Mouse (Mus musculus) spleen, adult 2 months (tissue): ENCODE results near the gene Prodh2. TPM values are rescaled to one million over a fixed set of nuclear protein-coding genes. Genes with fewer than 3 reads are reported as not detected.
A peak's percentile ranks its signal among the peaks of the same experiment; 100 is the strongest.

Experiments
- DNase-seq, 2 experiments: peaks; one replicate each; pipeline versions ENCODE4 v3.0.0 to v3.0.0-alpha.2; 2012 to 2021; ENCODE audit warnings: low spot score in 2 of 2, low read depth in 1 of 2
- H3K27ac ChIP-seq: fragments of 200-500 bp; 2 replicates; pipeline ENCODE4 v1.5.1; 2012; ENCODE audit warnings: low read length, inconsistent platforms; ENCODE audit not compliant: insufficient read depth
- H3K27me3 ChIP-seq: fragments of 200-500 bp; 2 replicates; pipeline ENCODE4 v1.6.1; 2012; ENCODE audit warnings: mild to moderate bottlenecking, moderate library complexity, low read length, inconsistent platforms; ENCODE audit not compliant: control insufficient read depth, insufficient read depth
- H3K36me3 ChIP-seq: fragments of 200-500 bp; 2 replicates; pipeline ENCODE4 v1.6.1; 2012; ENCODE audit warnings: mild to moderate bottlenecking, low read length, inconsistent platforms; ENCODE audit not compliant: control insufficient read depth, insufficient read depth
- H3K4me1 ChIP-seq: fragments of 200-500 bp; 2 replicates; pipeline ENCODE4 v1.6.1; 2011; ENCODE audit warnings: inconsistent platforms; ENCODE audit not compliant: control insufficient read depth, insufficient read depth, insufficient read length
- H3K4me3 ChIP-seq: fragments of 200-500 bp; 2 replicates; pipeline ENCODE4 v1.5.1; 2011; ENCODE audit warnings: mild to moderate bottlenecking, inconsistent platforms; ENCODE audit not compliant: insufficient read depth, insufficient read length; ENCODE audit errors: extremely low read depth
- CTCF ChIP-seq: fragments of 200-500 bp; IDR thresholded peaks from 2 replicates; pipeline ENCODE4 v1.5.1; 2011; ENCODE audit warnings: mild to moderate bottlenecking, inconsistent platforms; ENCODE audit not compliant: insufficient read depth, insufficient read length, insufficient replicate concordance; ENCODE audit errors: extremely low read depth
- POLR2A ChIP-seq: fragments of 200-500 bp; IDR thresholded peaks from 2 replicates; pipeline ENCODE4 v1.6.1; 2011; ENCODE audit warnings: low read depth, low read length, inconsistent platforms
- WGBS: fragments of 180-500 bp; shearing (Covaris S2); methylation state at CpG from one replicate; pipeline ENCODE4 v1.1.7; 2018; 5-methylcytosine and 5-hydroxymethylcytosine counted together
- polyA plus RNA-seq: library from polyadenylated mRNA; depleted of rRNA; stranded (reverse); fragments of >200 nt; gene quantifications from 2 replicates; pipeline ENCODE4 v1.2.3, GENCODE M21; 2012; rRNA removed

Prodh2 gene
- polyA plus RNA-seq, 1 experiment = 0.04 TPM

- 95% methylated on average over 18 of the region's 18 CpGs for WGBS
- Histone ChIP-seq H3K36me3 (peaks cover 19% of the 10 kb centered on the region), H3K27me3 (no peaks in the 10 kb centered on the region), H3K27ac (no peak overlapping the region), H3K4me3 (no peak overlapping the region), H3K4me1 (peaks cover 9% of the 10 kb centered on the region)
- DNase-seq = no peak
- TF ChIP-seq POLR2A = no peak
- TF ChIP-seq CTCF = no peak
Measured at GRCm38 (mm10) chr7:30556894-30557536, 63.6 kb downstream of the Prodh2 start.

- Histone ChIP-seq H3K27me3 (no peaks in the 10 kb centered on the region), H3K36me3 (peaks cover 19% of the 10 kb centered on the region), H3K4me1 (peaks cover 9% of the 10 kb centered on the region), H3K4me3 (no peak overlapping the region), H3K27ac (no peak overlapping the region)
- 93% methylated on average over 13 of the region's 13 CpGs for WGBS
- DNase-seq = no peak
- TF ChIP-seq CTCF (no peak), POLR2A (no peak)
Measured at GRCm38 (mm10) chr7:30557901-30558514, 64.6 kb downstream of the Prodh2 start.

- peak overlapping the region; percentile 74; the same call in 1 of the 2 replicates for H3K27ac ChIP-seq
- no peaks in the 10 kb centered on the region for H3K27me3 ChIP-seq
- WGBS = 6% methylated on average over 12 of the region's 12 CpGs
- H3K36me3 ChIP-seq = peaks cover 19% of the 10 kb centered on the region
- TF ChIP-seq POLR2A (no peak), CTCF (no peak)
- H3K4me3 ChIP-seq = peak overlapping the region; percentile 81
- no peak for DNase-seq
- peaks cover 4% of the 10 kb centered on the region; the same call in 1 of the 2 replicates for H3K4me1 ChIP-seq
Measured at GRCm38 (mm10) chr7:30558656-30559442, 65.4 kb downstream of the Prodh2 start.

- Histone ChIP-seq H3K4me1 (peaks cover 6% of the 10 kb centered on the region; the same call in 1 of the 2 replicates), H3K27ac (peak within 1 kb of the TSS; percentile 74), H3K27me3 (no peaks in the 10 kb centered on the region), H3K4me3 (peak within 1 kb of the TSS; percentile 81), H3K36me3 (peaks cover 19% of the 10 kb centered on the region)
- under 1% methylated on average over 20 of the region's 20 CpGs for WGBS
- DNase-seq = peak; percentile 86 to 93
- TF ChIP-seq CTCF = no peak
- peak; percentile 79 for TF ChIP-seq POLR2A
Measured at GRCm38 (mm10) chr7:30559443-30559954, 66.1 kb downstream of the Prodh2 start, which contains the start of gene Lin37. Gene Lin37 (minus strand): TSS chr7:30559838.

GRCm38 (mm10) chr7:30560296-30560695 lies 66.9 kb downstream of the Prodh2 start:
- Histone ChIP-seq H3K27me3 (no peaks in the 10 kb centered on the region), H3K36me3 (peaks cover 17% of the 10 kb centered on the region), H3K4me3 (no peak overlapping the region), H3K4me1 (peaks cover 6% of the 10 kb centered on the region; the same call in 1 of the 2 replicates), H3K27ac (no peak overlapping the region)
- DNase-seq = no peak
- TF ChIP-seq POLR2A (no peak), CTCF (no peak)
- 89% methylated on average over 2 of the region's 2 CpGs for WGBS

GRCm38 (mm10) chr7:30562526-30563116 lies 69.2 kb downstream of the Prodh2 start:
- Histone ChIP-seq H3K4me1 (peaks cover 6% of the 10 kb centered on the region; the same call in 1 of the 2 replicates), H3K36me3 (peaks cover 4% of the 10 kb centered on the region; the same call in 1 of the 2 replicates), H3K27me3 (no peaks in the 10 kb centered on the region), H3K4me3 (peak overlapping the region; percentile 79), H3K27ac (peak overlapping the region; percentile 84)
- TF ChIP-seq POLR2A (no peak; the same call in 1 of the 2 replicates), CTCF (no peak)
- no peak for DNase-seq
- WGBS = under 1% methylated on average over 27 of the region's 27 CpGs

Other genes with a start within 250 kb of the Prodh2 start
- 0.14 and 0.18 TPM in 2 replicates for gene Thap8, start 213.5 kb upstream of the Prodh2 start, polyA plus RNA-seq
- 15.7 and 21.5 TPM in 2 replicates for gene Wdr62, start 213.2 kb upstream of the Prodh2 start, polyA plus RNA-seq
- 10.0 and 13.2 TPM in 2 replicates for gene Clip3, start 201.9 kb upstream of the Prodh2 start, polyA plus RNA-seq
- gene Alkbh6, start 184.9 kb upstream of the Prodh2 start, polyA plus RNA-seq = 86.3 and 144 TPM in 2 replicates
- 14.7 and 21.1 TPM in 2 replicates for gene Syne4, start 178.8 kb upstream of the Prodh2 start, polyA plus RNA-seq
- gene E130208F15Rik, start 171.9 kb upstream of the Prodh2 start, polyA plus RNA-seq = 0.58 and 0.89 TPM in 2 replicates
- 13.4 and 25.8 TPM in 2 replicates for gene Sdhaf1, start 169.7 kb upstream of the Prodh2 start, polyA plus RNA-seq
- gene Lrfn3, start 130.8 kb upstream of the Prodh2 start, polyA plus RNA-seq = 2.7 and 3.2 TPM in 2 replicates
- gene Tyrobp, start 79.9 kb upstream of the Prodh2 start, polyA plus RNA-seq = 569 and 738 TPM in 2 replicates
- gene Hcst, start 73.8 kb upstream of the Prodh2 start, polyA plus RNA-seq = 178 and 278 TPM in 2 replicates
- 55.1 and 70.8 TPM in 2 replicates for gene Nfkbid, start 71.9 kb upstream of the Prodh2 start, polyA plus RNA-seq
- gene Aplp1, start 48.1 kb upstream of the Prodh2 start, polyA plus RNA-seq = 1.9 and 2.3 TPM in 2 replicates
- 0.14 and 0.49 TPM in 2 replicates for gene Kirrel2, start 35.9 kb upstream of the Prodh2 start, polyA plus RNA-seq
- gene Nphs1, start 35.3 kb upstream of the Prodh2 start, polyA plus RNA-seq = 1.8 and 2.4 TPM in 2 replicates
- gene Arhgap33, start 41.4 kb downstream of the Prodh2 start, polyA plus RNA-seq = 18.4 and 26.5 TPM in 2 replicates
- gene Hspb6, start 58.6 kb downstream of the Prodh2 start, polyA plus RNA-seq = 10.7 and 12.1 TPM in 2 replicates
- 8.5 and 10.8 TPM in 2 replicates for gene Proser3, start 58.7 kb downstream of the Prodh2 start, polyA plus RNA-seq
- 34.9 and 36.4 TPM in 2 replicates for gene Lin37, start 66.2 kb downstream of the Prodh2 start, polyA plus RNA-seq
- 31.6 and 36.5 TPM in 2 replicates for gene U2af1l4, start 69.7 kb downstream of the Prodh2 start, polyA plus RNA-seq
- gene Gm49396, start 69.7 kb downstream of the Prodh2 start, polyA plus RNA-seq = 3.1 and 4.4 TPM in 2 replicates
- gene Psenen, start 70.0 kb downstream of the Prodh2 start, polyA plus RNA-seq = 85.2 and 86.9 TPM in 2 replicates
- 17.0 and 19.0 TPM in 2 replicates for gene Igflr1, start 71.8 kb downstream of the Prodh2 start, polyA plus RNA-seq
- gene Kmt2b, start 95.1 kb downstream of the Prodh2 start, polyA plus RNA-seq = 59.7 and 71.7 TPM in 2 replicates
- gene Zbtb32, start 105.3 kb downstream of the Prodh2 start, polyA plus RNA-seq = 10.2 and 10.3 TPM in 2 replicates
- 0.88 and 1.2 TPM in 2 replicates for gene Upk1a, start 119.2 kb downstream of the Prodh2 start, polyA plus RNA-seq
- 116 and 120 TPM in 2 replicates for gene Cox6b1, start 132.5 kb downstream of the Prodh2 start, polyA plus RNA-seq
- gene Etv2, start 142.2 kb downstream of the Prodh2 start, polyA plus RNA-seq = not detected in 2 replicates
- gene Rbm42, start 156.7 kb downstream of the Prodh2 start, polyA plus RNA-seq = 56.5 and 74.5 TPM in 2 replicates
- 13.3 and 18.5 TPM in 2 replicates for gene Haus5, start 171.4 kb downstream of the Prodh2 start, polyA plus RNA-seq
- not detected in 2 replicates for gene Pmis2, start 178.0 kb downstream of the Prodh2 start, polyA plus RNA-seq
- gene 2200002J24Rik, start 205.3 kb downstream of the Prodh2 start, polyA plus RNA-seq = 0.41 and 0.63 TPM in 2 replicates
- 0.90 and 1.0 TPM in 2 replicates for gene Atp4a, start 218.6 kb downstream of the Prodh2 start, polyA plus RNA-seq
- gene Tmem147, start 235.9 kb downstream of the Prodh2 start, polyA plus RNA-seq = 103 and 107 TPM in 2 replicates